Mouse (Mus musculus): ENCODE results near the gene Slc39a7.
"Not testable (repeated sequence)": the region's sequence is repeated elsewhere in the genome, so short reads cannot be mapped to it uniquely, and the experiment has no call there.

Slc39a7 gene

GRCm38 (mm10) chr17:34000150-34000537, 31.3 kb downstream of the Slc39a7 start, which contains the start of gene H2-K1:
Gene H2-K1 (minus strand): TSS chr17:34000347.
- DNase-seq (ENCODE audit: low spot score in 2 of 2): peak; percentile 89 to 94

- peak in 1 of 2 experiments; percentile 78 for DNase-seq (ENCODE audit: low spot score in 2 of 2)
These were observed 31.9 kb downstream of the Slc39a7 start for GRCm38 (mm10) chr17:33999341-34000149.

- not testable (repeated sequence) for DNase-seq (ENCODE audit: low spot score in 2 of 2)
These were observed 32.8 kb downstream of the Slc39a7 start for GRCm38 (mm10) chr17:33998697-33999096.

DNA sequence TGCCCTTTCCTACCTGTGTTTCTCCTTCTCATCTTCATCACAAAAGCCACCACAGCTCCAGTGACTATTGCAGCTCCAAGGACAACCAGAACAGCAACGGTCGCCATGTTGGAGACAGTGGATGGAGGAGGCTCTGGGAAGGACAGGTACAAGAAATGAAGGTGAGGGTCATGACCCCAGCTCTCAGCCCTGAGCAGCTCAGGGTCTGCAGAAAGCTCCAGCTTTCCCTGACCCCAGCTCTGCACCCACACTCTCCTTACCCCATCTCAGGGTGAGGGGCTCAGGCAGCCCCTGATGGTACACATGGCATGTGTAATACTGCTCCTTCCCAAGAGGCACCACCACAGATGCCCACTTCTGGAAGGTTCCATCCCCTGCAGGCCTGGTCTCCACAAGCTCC, 34.5 kb downstream of the Slc39a7 start:
- DNase-seq (ENCODE audit: low spot score in 2 of 2): not testable (repeated sequence)

DNA sequence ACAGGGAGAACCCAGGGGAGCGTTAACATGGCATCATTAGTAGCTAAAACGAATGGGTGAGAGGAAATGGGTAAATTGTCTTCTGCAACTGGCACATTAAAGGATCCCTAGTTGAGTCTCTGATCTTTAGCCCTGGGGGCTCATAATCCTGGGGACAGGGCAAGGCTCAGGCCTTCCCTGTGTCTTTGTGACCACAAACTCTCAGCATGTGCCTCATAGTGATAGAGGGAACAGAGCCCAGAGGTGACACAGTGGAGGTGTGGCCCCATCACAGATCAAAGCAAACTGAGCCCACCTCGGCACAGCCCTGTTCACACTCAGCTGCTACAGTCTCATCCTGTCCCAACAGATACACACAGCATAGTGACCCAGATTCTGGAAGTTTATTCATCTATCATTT, 35.8 kb downstream of the Slc39a7 start:
- no peak for DNase-seq (ENCODE audit: low spot score in 2 of 2)

GRCm38 (mm10) chr17:33994959-33995358, 36.5 kb downstream of the Slc39a7 start:
- DNase-seq (ENCODE audit: low spot score in 2 of 2): no peak

DNA sequence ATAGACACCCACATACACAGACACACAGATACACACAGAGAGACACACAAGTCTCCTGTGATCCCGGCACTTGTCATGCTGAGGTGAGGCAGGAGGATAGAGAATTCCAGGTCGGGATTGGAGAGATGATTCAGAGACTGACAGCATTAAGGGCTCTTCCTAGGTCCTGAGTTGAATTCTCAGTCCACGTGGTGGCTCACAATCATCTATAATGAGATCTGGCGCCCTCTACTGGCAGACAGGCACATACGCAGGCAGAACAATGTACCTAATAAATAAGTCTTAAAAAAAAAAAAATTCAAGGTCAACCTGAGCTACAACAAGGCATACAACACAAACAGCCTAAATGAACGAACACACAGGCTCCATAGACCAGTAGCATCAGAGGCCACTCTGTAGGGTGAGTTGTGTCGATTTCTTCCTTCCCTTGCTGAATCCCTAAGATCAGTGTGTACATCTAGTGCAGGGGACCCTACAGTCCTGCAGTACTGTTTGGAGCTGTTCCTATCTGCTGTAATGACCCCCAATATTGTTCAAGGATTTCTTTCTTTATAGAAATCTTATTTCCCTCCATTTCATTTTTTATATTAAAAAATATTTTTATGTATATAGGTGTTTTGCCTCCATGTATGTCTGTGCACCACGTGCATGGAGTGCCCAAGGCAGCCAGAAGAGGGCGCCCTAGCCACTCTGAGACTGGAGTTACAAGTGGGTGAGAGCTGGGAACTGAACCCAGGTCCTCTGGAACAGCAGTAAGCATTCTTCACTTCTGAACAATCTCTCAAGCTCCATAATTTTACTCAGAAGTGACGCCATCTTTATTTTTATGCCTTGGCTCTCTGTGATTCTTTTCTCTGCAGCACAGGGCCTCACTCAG, 39.5 kb downstream of the Slc39a7 start:
- peak; percentile 59 to 87 for DNase-seq (ENCODE audit: low spot score in 2 of 2)

DNA sequence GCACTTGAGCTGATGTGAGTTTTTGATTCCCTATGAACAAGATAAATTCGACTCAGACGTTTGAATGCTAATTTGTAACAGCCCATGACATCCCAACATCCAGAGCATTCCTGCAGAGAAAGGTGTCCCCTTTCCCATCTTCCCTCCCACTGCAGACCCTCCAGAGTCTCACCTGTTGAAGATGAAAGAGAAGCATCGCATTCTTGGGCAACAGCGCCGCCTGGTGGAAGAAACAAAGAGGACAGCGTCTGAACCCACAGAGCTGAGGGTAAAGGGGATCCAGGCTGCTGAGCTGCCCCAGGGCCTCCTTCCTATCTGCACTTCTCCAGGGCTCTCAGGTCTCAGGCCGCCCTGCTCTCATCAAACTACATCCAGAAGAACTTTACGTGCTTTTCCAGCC, 49.3 kb downstream of the Slc39a7 start:
- peak; percentile 71 to 91 for DNase-seq (ENCODE audit: low spot score in 2 of 2)

DNA sequence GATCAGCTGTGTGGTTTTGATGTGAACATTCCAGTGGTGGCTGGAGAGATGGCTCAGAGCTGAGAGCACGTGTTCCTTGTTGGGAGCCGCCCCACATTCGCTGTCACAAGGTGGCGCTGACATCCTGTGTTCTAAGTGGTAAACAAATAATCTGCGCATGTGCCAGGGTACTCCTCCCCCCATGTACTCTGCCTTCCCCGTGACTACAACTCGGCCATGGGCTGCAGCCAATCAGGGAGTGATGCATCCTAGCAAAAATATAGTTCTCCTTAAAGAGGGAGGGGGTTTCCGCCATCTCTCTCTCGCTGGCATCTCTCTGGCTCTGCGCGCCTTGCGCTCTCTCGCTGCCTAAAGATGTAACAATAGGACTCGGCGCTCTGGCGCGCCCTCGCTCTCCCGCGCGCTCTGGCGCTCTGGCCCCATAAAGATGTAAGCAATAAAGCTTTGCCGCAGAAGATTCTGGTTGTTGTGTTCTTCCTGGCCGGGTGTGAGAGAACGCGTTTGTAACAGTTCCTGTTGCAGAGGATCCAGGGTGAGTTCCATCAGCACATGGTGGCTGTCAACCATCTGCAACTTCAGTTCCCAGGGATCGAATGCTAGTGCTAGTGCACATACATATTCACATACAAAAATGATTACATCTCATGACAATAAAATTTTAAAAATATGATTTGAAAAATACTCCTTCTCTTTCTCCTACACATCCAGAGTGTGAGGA, 50.1 kb downstream of the Slc39a7 start:
- peak; percentile 82 to 87 for DNase-seq (ENCODE audit: low spot score in 2 of 2)

DNA sequence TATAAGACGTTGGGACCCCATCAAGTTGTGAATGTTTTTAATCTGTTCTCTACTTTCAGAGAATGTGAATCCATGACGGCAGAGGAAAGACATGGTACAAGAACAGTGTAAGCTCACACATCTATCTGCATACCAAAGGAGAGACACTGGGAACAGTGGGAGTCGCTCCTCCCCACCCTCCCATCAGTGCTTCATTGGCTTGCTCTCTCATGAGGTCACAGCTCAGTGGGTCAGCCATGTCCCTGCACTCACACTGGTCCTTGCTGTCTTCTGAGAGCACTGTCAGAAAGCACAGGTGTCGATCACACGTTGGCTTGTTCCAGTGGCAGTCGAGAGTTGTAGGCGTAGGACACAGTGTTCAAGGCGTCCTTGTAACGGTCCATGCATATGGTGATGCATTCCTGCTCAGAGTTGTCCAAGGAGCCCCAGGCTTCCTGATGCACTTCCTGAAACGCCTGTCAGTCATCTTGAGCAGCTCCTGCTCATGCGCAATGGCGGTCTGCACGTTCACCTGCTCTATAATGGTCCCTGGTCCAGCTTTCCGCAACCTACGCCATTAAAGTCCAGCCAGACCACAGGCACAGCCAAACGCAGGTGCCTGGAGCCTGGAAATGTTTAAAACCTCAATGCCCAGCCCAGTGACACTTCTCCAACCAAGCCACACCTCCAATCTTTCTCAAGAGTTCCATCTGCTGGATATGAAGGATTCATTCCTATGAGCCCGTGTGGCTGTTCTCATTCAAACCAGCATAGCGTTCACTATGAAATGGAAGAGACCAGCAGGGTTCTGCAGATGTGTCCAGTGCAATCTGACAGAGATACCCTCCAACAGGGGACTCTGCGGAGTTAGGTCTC, 51.1 kb downstream of the Slc39a7 start:
- DNase-seq (ENCODE audit: low spot score in 2 of 2): no peak

DNA sequence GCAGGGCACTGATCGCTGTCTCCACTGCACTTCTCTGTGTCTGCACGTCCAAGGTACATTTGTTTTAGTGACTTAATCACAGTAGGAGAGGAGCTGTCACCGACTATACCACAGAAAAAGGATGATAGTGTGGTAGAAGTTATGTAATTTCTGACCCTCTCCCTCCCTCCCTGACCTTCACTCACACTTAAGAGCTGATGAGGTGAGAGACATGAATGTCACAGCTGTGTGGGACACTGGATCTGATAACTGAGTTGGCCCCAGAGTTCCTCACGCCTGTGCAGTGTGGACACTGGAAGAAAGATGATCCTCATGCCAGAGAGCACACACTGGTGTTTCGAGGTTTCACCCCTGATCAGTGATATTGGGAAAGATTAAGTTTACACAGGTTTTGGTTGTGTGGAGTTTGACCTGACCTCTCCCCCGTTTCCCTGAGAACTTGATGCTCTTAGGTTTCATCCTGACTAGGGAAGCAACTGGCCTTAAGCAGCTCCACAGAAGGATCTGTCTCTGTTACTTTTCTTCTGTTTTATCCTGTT, 51.9 kb downstream of the Slc39a7 start:
- DNase-seq (ENCODE audit: low spot score in 2 of 2): no peak

GRCm38 (mm10) chr17:33978631-33979031, 52.9 kb downstream of the Slc39a7 start:
- DNase-seq (ENCODE audit: low spot score in 2 of 2): peak; percentile 77 to 86
